Mouse (Mus musculus): ENCODE data around the gene Rac2. TPM values are rescaled to one million over a fixed set of nuclear protein-coding genes. Genes with fewer than 3 reads are reported as not detected.

The Rac2 gene
- total RNA-seq, 1 experiment = 2.9 TPM

GRCm38 (mm10) chr15:78591680-78592451 is 19.3 kb upstream of the Rac2 start:
- no peaks in the 10 kb centered on the region for H3K36me3 ChIP-seq (ENCODE audit: control insufficient read depth, insufficient read depth, low read length, poor library complexity, severe bottlenecking)
- TF ChIP-seq CHD2 (IDR thresholded peaks at IDR 0.05; ENCODE audit: low read depth, low read length) (no peak), HCFC1 (IDR thresholded peaks at IDR 0.05; ENCODE audit: borderline replicate concordance, insufficient read depth, low read length) (no peak), ZNF384 (IDR thresholded peaks at IDR 0.05; ENCODE audit: low read depth, low read length) (no peak), ZC3H11A (IDR thresholded peaks at IDR 0.05; ENCODE audit: borderline replicate concordance, low read depth, low read length) (no peak), MAFK (IDR thresholded peaks at IDR 0.05; ENCODE audit: insufficient read depth, low read depth, low read length) (no peak)
- peaks cover 0 to 10% of the 10 kb centered on the region in 2 experiments; a peak in 1 of 4 replicates for H3K4me1 ChIP-seq (ENCODE audit: control insufficient read depth in 2 of 2, insufficient read depth in 2 of 2, low read length in 2 of 2, poor library complexity in 1 of 2)
- no peak for DNase-seq (ENCODE audit: low read depth, low spot score)
- H3K27ac ChIP-seq (ENCODE audit: insufficient read depth, low read depth, low read length, poor library complexity, severe bottlenecking) = no peak overlapping the region
- H3K9ac ChIP-seq (ENCODE audit: insufficient read depth, low read depth, low read length, poor library complexity, severe bottlenecking) = no peak overlapping the region
- in situ Hi-C loops (cut with MboI; ENCODE audit: low sequenced_read_pairs in 2 of 2, unreplicated experiment in 2 of 2) = no loop called here
- no peaks in the 10 kb centered on the region for H3K9me3 ChIP-seq (ENCODE audit: control insufficient read depth, insufficient read depth, low read depth, low read length)
- H3K4me3 ChIP-seq (ENCODE audit: insufficient read depth in 1 of 2, low read depth in 1 of 2, low read length in 2 of 2, poor library complexity in 1 of 2, severe bottlenecking in 1 of 2) = no peak overlapping the region; a peak in 1 of 4 replicates

- DNase-seq (ENCODE audit: low read depth, low spot score) = no peak
- TF ChIP-seq ZNF384 (IDR thresholded peaks at IDR 0.05; ENCODE audit: low read depth, low read length) (no peak), HCFC1 (IDR thresholded peaks at IDR 0.05; ENCODE audit: borderline replicate concordance, insufficient read depth, low read length) (no peak), CHD2 (IDR thresholded peaks at IDR 0.05; ENCODE audit: low read depth, low read length) (no peak)
- Histone ChIP-seq H3K4me3 (ENCODE audit: insufficient read depth in 1 of 2, low read depth in 1 of 2, low read length in 2 of 2, poor library complexity in 1 of 2, severe bottlenecking in 1 of 2) (no peak overlapping the region), H3K36me3 (ENCODE audit: control insufficient read depth, insufficient read depth, low read length, poor library complexity, severe bottlenecking) (no peaks in the 10 kb centered on the region), H3K27ac (ENCODE audit: insufficient read depth, low read depth, low read length, poor library complexity, severe bottlenecking) (no peak overlapping the region), H3K4me1 (ENCODE audit: control insufficient read depth in 2 of 2, insufficient read depth in 2 of 2, low read length in 2 of 2, poor library complexity in 1 of 2) (peaks cover 0 to 10% of the 10 kb centered on the region in 2 experiments; a peak in 1 of 4 replicates), H3K9me3 (ENCODE audit: control insufficient read depth, insufficient read depth, low read depth, low read length) (no peaks in the 10 kb centered on the region), H3K9ac (ENCODE audit: insufficient read depth, low read depth, low read length, poor library complexity, severe bottlenecking) (no peak overlapping the region)
- in situ Hi-C loops (cut with MboI; ENCODE audit: low sequenced_read_pairs in 2 of 2, unreplicated experiment in 2 of 2) = no loop called here
Measured at GRCm38 (mm10) chr15:78590785-78591184, 18.2 kb upstream of the Rac2 start.

GRCm38 (mm10) chr15:78589936-78590335 is 17.4 kb upstream of the Rac2 start:
- Histone ChIP-seq H3K27ac (ENCODE audit: insufficient read depth, low read depth, low read length, poor library complexity, severe bottlenecking) (no peak overlapping the region), H3K4me1 (ENCODE audit: control insufficient read depth in 2 of 2, insufficient read depth in 2 of 2, low read length in 2 of 2, poor library complexity in 1 of 2) (peaks cover 0 to 10% of the 10 kb centered on the region in 2 experiments; a peak in 1 of 4 replicates), H3K9me3 (ENCODE audit: control insufficient read depth, insufficient read depth, low read depth, low read length) (no peaks in the 10 kb centered on the region), H3K4me3 (ENCODE audit: insufficient read depth in 1 of 2, low read depth in 1 of 2, low read length in 2 of 2, poor library complexity in 1 of 2, severe bottlenecking in 1 of 2) (no peak overlapping the region), H3K9ac (ENCODE audit: insufficient read depth, low read depth, low read length, poor library complexity, severe bottlenecking) (no peak overlapping the region), H3K36me3 (ENCODE audit: control insufficient read depth, insufficient read depth, low read length, poor library complexity, severe bottlenecking) (no peaks in the 10 kb centered on the region)
- TF ChIP-seq MAFK (IDR thresholded peaks at IDR 0.05; ENCODE audit: insufficient read depth, low read depth, low read length) (no peak), HCFC1 (IDR thresholded peaks at IDR 0.05; ENCODE audit: borderline replicate concordance, insufficient read depth, low read length) (no peak), CHD2 (IDR thresholded peaks at IDR 0.05; ENCODE audit: low read depth, low read length) (no peak), ZNF384 (IDR thresholded peaks at IDR 0.05; ENCODE audit: low read depth, low read length) (no peak), ZC3H11A (IDR thresholded peaks at IDR 0.05; ENCODE audit: borderline replicate concordance, low read depth, low read length) (no peak)
- DNase-seq (ENCODE audit: low read depth, low spot score) = no peak
- in situ Hi-C loops (cut with MboI; ENCODE audit: low sequenced_read_pairs in 2 of 2, unreplicated experiment in 2 of 2) = no loop called here

- no peak for DNase-seq (ENCODE audit: low read depth, low spot score)
- Histone ChIP-seq H3K36me3 (ENCODE audit: control insufficient read depth, insufficient read depth, low read length, poor library complexity, severe bottlenecking) (no peaks in the 10 kb centered on the region), H3K27ac (ENCODE audit: insufficient read depth, low read depth, low read length, poor library complexity, severe bottlenecking) (no peak overlapping the region), H3K4me3 (ENCODE audit: insufficient read depth in 1 of 2, low read depth in 1 of 2, low read length in 2 of 2, poor library complexity in 1 of 2, severe bottlenecking in 1 of 2) (no peak overlapping the region), H3K9me3 (ENCODE audit: control insufficient read depth, insufficient read depth, low read depth, low read length) (no peaks in the 10 kb centered on the region), H3K4me1 (ENCODE audit: control insufficient read depth in 2 of 2, insufficient read depth in 2 of 2, low read length in 2 of 2, poor library complexity in 1 of 2) (peaks cover 0 to 10% of the 10 kb centered on the region in 2 experiments; a peak in 1 of 4 replicates), H3K9ac (ENCODE audit: insufficient read depth, low read depth, low read length, poor library complexity, severe bottlenecking) (no peak overlapping the region)
- in situ Hi-C loops (cut with MboI; ENCODE audit: low sequenced_read_pairs in 2 of 2, unreplicated experiment in 2 of 2) = no loop called here
- no peak for TF ChIP-seq HCFC1 (IDR thresholded peaks at IDR 0.05; ENCODE audit: borderline replicate concordance, insufficient read depth, low read length)
- TF ChIP-seq CHD2 (IDR thresholded peaks at IDR 0.05; ENCODE audit: low read depth, low read length) = no peak
- no peak for TF ChIP-seq MAFK (IDR thresholded peaks at IDR 0.05; ENCODE audit: insufficient read depth, low read depth, low read length)
- no peak for TF ChIP-seq ZNF384 (IDR thresholded peaks at IDR 0.05; ENCODE audit: low read depth, low read length)
- TF ChIP-seq ZC3H11A (IDR thresholded peaks at IDR 0.05; ENCODE audit: borderline replicate concordance, low read depth, low read length) = no peak
Measured at GRCm38 (mm10) chr15:78588900-78589299, 16.3 kb upstream of the Rac2 start.
